Mouse (Mus musculus) spleen, postnatal 10 days (tissue): Measurements from ENCODE around the gene Pank4.

Source experiments
- DNase-seq, 2 experiments: peaks; one replicate each; pipeline ENCODE4 v3.0.0; 2021 to 2022; ENCODE audit warnings: low spot score in 2 of 2

The Pank4 gene

DNA sequence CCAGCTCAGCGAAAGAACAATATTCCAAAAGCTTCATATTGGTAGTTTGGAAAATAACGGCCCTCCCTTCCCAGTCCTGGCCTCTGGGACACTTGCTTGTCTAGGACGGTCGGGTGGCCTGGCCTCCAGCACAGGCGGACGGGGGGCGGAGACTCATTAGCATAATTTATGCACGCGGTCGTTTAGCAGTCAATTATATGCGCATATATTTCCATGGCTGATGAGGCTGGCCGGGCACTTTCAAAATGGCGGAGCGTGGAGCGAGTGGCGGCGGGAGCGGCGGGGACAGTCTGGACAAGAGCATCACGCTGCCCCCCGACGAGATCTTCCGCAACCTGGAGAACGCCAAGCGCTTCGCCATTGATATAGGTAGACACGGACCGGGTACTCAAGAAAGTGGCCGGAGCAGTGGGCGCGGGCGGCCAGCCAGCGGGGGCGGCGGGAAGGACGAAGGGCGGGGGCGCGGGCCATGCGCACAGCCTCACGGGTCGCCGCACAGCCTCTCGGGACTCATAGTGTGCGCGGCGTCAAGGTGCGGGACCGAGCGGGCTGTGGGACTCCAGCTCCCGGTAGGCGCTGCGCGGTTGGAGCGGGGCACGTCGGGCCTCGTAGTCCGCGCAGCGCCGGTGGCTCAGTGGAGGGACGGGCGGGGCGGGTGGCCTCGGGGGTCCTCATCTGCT, at the start of gene Pank4:
Pank4 (plus strand) TSS at position 223 of the 680 bp plus-strand sequence.
- DNase-seq = peak; percentile 84 to 93

GRCm38 (mm10) chr4:154914252-154914651, 49.7 kb upstream of the Pank4 start:
- DNase-seq = no peak

- no peak for DNase-seq
Measured at GRCm38 (mm10) chr4:154914707-154915106, 49.2 kb upstream of the Pank4 start.

GRCm38 (mm10) chr4:154915286-154915685, 48.6 kb upstream of the Pank4 start:
- DNase-seq = no peak

- DNase-seq = no peak
Measured at GRCm38 (mm10) chr4:154916662-154917061, 47.3 kb upstream of the Pank4 start.

DNA sequence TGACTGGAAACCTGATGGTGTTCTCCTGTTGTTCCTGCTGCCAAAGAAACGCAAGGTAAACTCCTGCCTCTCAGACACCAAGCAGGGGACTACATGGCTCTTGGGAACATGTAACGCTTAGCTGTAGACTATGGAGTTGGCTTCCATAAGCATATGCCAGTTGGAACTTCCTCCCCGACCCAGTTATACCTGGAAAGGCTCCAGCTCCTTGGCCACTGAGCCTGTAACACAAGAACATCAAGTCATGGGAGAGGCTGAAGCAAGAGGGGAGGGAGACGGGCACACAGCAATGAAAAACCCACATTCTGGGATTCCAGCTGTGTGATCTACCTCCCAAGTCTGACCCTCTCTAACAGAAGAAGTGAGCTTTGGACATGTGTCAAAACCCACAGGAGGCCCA, 41.6 kb upstream of the Pank4 start:
- DNase-seq = no peak

DNA sequence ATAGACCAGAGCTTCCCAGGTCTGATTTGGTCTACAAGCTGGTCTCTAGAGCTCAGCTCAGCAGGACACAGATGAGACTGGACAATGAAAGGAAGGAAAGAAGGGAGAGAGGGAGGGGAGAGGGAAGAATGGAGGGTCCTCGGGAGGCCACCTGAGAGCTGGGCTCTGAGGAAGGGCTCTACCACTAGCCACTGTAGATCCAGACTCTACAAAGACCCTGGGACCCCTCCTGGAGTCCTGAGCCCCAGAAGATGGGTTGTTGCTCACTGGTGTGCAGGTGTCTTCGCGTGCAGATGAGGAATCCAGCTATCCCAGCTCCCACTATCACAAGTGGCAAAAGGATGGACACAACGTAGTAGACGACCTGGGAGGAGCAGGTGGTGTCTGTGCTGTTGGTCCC, 41.0 kb upstream of the Pank4 start:
- DNase-seq = no peak

- peak; percentile 76 to 85 for DNase-seq
Measured at GRCm38 (mm10) chr4:154925413-154925812, 38.5 kb upstream of the Pank4 start.

- no peak for DNase-seq
Measured at GRCm38 (mm10) chr4:154926969-154927898, 36.7 kb upstream of the Pank4 start.

DNA sequence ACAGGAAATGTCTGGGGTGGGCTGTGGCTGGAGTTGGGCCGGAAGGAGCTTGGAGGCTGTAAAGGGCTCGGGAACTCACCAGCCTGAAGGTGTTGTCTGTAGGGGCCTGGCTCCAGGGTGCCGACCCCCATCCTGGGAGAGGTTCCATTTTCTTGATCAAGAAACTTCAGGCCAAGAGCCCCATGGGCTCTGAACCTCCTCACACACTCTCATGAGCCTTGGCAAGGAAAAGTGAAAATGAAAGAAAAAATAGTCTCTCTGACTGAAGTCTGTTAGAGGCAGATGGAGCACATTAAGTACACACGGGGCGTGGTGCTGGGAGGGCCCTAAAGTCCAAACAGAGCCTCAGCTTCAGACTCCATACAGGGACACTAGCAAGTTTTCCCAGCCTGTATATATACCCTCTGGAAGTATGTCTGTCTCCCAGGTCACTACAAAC, 36.0 kb upstream of the Pank4 start:
- peak; percentile 66 to 78 for DNase-seq

DNA sequence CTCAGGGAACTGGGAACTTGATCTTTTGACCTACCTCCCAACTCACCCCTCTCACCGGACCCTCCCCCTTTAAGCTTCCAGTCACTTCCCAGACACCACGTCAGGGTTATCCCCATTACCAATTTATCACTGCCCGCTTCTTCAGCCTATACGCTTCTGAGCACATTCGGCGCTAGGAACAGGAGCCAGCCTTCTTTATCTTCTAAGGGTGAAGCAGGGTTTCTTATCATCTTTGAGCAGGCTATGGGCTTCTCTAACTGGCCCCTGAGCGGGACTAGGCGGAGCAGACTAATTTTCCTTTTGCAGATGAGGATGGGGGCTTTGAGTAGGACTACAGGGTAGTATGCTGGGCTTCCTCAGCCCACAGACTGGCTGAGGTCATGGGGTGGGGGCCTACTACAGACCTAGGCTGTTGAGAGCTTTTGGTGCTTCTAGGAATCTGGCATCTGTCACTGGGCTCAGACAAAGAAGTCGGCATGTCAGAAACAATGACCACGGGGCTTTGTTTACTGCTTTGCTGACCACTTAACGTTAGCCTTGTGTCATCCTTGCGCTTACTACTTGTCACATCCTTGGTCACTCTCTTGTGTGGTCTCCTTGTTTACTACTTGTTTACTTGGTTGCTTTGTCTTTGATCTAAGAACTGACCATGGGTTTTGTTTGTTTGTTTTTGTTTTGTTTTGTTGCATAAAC, 35.4 kb upstream of the Pank4 start, which contains the start of gene Tnfrsf14:
Tnfrsf14 (minus strand) TSS at position 169 of the 693 bp plus-strand sequence.
- peak; percentile 62 to 66 for DNase-seq

- DNase-seq = peak; percentile 71 to 77
Measured at GRCm38 (mm10) chr4:154929088-154929660, 34.7 kb upstream of the Pank4 start.

GRCm38 (mm10) chr4:154933306-154933907, 30.5 kb upstream of the Pank4 start:
- DNase-seq = no peak

GRCm38 (mm10) chr4:154934800-154935199, 29.1 kb upstream of the Pank4 start:
- no peak for DNase-seq

DNA sequence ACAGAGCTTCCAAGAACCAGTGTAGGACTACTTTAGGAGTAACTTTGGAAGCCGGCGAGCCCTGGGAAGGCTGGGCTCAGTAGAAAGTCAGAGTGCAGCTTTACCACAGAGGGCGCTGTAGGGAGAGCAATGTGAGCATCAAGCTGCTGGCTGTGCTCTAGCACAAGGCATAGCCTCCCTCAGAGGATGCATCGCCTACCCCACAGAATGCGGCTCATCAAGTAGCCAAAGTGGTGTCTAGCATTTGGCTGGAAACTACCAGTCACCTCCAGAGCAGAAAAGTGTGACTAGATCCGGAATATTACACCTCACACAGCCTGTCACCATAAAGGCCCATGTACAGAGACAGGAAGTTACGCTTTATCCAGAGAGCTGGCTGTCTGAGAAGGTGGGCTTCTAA, 28.1 kb upstream of the Pank4 start:
- peak in 1 of 2 experiments; percentile 62 for DNase-seq

DNA sequence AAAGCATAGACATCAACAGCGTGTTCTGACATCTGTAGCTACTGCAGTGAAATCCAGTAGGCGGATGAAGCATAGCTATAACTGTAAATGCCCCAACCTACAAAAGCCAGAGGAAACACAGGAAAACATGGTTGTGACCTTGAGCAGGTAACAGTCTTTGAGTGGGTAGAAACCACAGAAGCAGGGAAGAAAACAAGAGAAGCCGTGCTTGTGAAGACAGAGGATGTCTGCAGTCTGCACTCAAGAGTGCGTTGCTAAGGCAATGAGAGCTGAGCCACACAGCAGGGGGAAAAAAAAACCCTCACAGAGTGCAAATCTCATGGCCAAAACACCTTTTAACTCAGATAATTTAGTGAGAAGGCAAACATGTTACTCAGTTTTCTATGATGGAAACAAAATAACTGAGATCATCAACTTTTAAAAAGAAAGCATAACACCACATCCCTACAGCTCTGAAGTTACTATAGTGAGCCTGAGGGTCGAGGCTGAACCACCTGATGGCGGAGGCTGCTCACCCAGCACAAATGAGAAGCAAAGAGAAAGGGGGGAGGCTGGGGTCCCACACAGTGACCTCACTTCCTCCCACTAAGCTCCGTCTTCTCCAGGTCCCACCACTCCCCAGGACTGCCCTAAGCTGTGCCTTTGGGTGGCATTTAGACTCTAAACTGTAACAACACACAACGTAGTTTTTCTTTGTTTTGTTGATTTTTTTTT, 27.2 kb upstream of the Pank4 start:
- no peak for DNase-seq

DNA sequence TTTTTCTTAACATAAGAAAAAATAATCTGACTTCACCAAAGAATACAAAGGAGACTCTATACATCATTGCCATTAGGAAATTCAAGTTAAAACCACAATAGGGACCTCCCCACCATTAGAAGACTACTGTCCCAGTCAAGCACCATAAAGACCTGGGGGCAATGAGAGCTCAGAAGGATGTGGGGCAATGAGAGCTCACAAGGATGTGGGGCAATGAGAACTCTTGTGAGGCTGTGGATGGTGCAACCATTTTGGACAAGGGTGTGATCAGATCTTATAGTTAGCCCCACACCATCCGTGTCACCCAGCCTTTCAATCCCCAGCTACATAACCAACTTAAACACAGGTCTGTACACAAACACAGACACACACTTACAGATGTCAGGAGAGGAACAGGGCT, 26.2 kb upstream of the Pank4 start:
- DNase-seq = no peak

- DNase-seq = no peak
Measured at GRCm38 (mm10) chr4:154940156-154940555, 23.8 kb upstream of the Pank4 start.

DNA sequence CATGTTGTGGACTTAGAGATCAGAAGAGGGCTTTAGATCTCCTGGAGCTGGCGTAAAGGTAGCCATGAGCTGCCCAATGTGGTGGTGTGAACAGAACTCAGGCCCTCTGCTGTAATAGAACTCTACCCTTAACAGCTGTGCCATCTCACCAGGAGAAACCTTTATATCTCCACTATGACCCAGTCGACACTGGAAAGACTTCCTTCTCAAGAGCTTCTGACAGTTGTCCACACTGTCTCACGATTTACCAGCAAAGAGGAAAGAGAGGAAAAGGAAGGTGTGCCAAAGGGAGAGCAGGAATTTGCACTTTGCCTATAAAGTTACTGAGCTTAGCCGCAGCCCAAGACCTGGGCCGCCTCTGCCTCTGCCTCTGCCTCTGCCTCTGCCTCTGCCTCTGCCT, 22.1 kb upstream of the Pank4 start:
- DNase-seq = no peak

GRCm38 (mm10) chr4:154942632-154943322, 21.1 kb upstream of the Pank4 start:
- no peak for DNase-seq
